Mouse (Mus musculus) embryo, embryonic 10 days (tissue): ENCODE data around the gene Asprv1.
A peak's percentile ranks its signal among the peaks of the same experiment; 100 is the strongest.

Experiments used
- DNase-seq: peaks from one replicate; pipeline ENCODE4 v3.0.0-alpha.2; 2015; ENCODE audit warnings: low spot score

Asprv1 gene

DNA sequence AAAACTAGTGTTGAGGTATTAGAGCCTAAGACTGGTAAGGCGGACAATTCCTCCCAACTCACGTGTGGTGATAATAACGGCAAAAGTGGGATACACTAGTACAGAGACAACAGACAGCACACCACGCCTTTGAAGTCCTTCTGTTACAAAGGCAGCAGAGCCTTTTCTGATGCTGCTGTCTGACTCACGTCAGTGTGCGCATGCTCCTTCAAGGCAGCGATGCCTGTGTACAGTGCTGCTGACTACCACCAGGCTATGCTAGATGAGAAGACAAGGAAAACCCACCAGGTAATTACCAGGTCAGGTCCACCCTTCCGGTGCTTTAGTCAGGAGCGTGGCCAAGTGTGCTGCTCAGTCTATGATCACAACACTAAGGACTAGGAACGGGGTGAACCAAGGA is 39.1 kb downstream of the Asprv1 start:
- no peak for DNase-seq

DNA sequence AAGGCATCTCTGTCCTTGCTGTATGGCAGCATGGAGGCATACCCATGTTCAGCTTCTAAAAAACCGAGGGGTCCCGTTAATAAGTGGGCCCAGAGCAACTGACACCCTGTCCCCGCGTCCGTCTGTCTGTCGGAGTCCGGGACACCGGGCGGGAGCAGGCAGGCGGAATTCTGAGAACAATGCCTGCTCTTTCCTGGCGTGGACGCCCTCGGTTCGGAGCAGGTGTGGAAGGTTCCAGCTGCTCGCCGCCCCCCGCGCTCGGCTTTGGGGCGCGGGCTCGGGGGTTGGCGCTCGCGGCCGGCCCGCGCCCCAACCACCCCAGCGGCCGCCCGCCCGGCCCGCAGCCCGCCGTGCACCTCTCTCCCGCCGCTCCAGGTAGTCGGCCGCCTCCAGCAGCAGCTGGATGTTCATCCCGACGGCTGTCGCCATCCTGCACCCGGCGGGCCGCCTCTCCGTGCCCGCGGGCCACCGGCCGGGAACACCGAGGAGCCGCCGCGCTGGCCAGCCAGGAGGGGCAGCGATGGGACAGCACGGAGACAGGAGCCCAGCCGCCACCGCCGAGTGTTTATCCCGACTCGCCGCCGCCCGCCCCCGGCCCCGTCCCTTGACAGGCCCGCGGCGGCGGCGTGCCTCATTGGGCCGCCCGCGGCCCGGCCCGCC is 40.7 kb downstream of the Asprv1 start, which contains the start of gene Mxd1:
Mxd1 (minus strand) TSS at position 582 of the 660 bp plus-strand sequence.
- no peak for DNase-seq

GRCm38 (mm10) chr6:86669240-86669727 is 41.3 kb downstream of the Asprv1 start:
- peak; percentile 100 for DNase-seq

- DNase-seq = peak; percentile 90
Measured at GRCm38 (mm10) chr6:86670873-86671272, 42.9 kb downstream of the Asprv1 start.

DNA sequence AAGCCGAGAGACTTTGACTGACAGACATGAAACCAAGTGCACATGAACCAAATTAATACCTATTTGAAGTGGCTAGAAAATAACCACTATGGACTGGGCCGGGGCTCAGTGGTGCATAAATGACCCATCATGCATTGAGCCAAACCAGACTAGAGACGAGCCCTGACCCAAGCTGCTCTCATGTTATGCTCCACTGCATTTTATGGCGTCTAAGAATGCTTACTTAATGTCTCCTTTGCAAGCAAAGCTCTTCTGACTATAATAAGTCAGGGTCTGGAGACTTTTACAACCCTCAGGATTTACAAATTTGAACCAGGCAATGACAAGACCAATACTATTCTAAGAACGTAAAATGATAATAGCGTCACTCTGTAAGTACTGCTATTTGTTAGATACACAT is 50.4 kb downstream of the Asprv1 start:
- no peak for DNase-seq
